25 mouse cellular contexts compared by ENCODE assay signal in the genomic region with DNA sequence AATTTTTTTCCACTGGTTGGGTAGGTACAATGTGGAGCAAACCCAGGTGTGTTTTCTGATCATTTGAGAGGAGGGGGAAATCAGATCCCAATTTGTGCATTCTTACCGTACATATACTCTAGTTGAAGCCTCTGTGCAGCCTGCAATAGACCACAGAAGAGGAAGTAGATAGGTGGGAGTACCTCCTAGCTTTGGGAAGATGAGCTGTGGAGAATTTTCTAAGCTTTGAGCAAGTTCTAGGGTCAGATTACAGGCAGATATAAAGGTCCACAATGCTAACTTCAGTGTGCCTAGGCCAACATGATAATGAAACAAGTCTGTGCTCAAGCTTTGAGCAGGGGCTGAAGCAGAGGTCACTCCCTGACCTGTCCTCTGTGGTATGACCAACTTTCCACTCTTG. TPM values are rescaled to one million over a fixed set of nuclear protein-coding genes. Genes with fewer than 3 reads are reported as not detected.
DNase-seq lines count a peak whose midpoint lies in the region; ATAC-seq and TF ChIP-seq lines count a peak whose summit lies in the region.
"Had no signal": no experiment of that assay in that cellular context is flagged by ENCODE, and none has a peak within 500 bp of the region (broad histone marks: within the 10 kb centered on the region; RNA-seq: fewer than 3 reads in every experiment).

No protein-coding gene starts in this region.

- peak overlapping the region; percentile 66; the same call in 1 of the 2 replicates for H3K27ac ChIP-seq in gastrocnemius, adult 2 months
- H3K27ac ChIP-seq in layer of hippocampus, adult 2 months, result 0 out of 2 replicates have a peak overlapping the region, but pooled peaks have one; percentile 36
- H3K27ac ChIP-seq in MEL (ENCODE audit: control insufficient read depth, low read depth, low read length), result no peak overlapping the region
- no peak overlapping the region for H3K27ac ChIP-seq in forebrain, embryonic 12.5 days
- H3K27ac ChIP-seq: embryonic facial prominence, embryonic 13.5 days; embryonic facial prominence, embryonic 15.5 days had no signal

- no peak for TF ChIP-seq POLR2A in MEL (IDR thresholded peaks at IDR 0.05; ENCODE audit: control insufficient read depth in 1 of 2, insufficient read depth in 1 of 2, low read depth in 1 of 2, low read length in 2 of 2, poor library complexity in 1 of 2)

- peak; percentile 45; the same call in 1 of the 2 replicates for ATAC-seq in megakaryocyte, adult 5-6 weeks (ENCODE audit: poor library complexity, severe bottlenecking)
- ATAC-seq in forebrain, embryonic 12.5 days (ENCODE audit: low FRiP score), result no peak
- ATAC-seq: CD4-positive, CD25-positive, alpha-beta regulatory T cell, adult 4 months; forebrain, embryonic 14.5 days; forebrain, embryonic 16.5 days had no signal

- H3K79me2 ChIP-seq in MEL (ENCODE audit: control insufficient read depth, insufficient read depth, low read length, poor library complexity), result no peaks in the 10 kb centered on the region

- no peak for TF ChIP-seq CTCF in gastrocnemius, adult 2 months (IDR thresholded peaks at IDR 0.05)
- TF ChIP-seq CTCF in layer of hippocampus, adult 2 months (conservative IDR thresholded peaks at IDR 0.05), result no peak
- no peak for TF ChIP-seq CTCF in MEL (IDR thresholded peaks at IDR 0.05 in 2 of 3, conservative IDR thresholded peaks at IDR 0.05 in 1 of 3; ENCODE audit: control insufficient read depth in 1 of 3, insufficient read depth in 1 of 3, low read depth in 2 of 3, low read length in 3 of 3, poor library complexity in 1 of 3, severe bottlenecking in 1 of 3)

- H3K9me3 ChIP-seq in MEL (replicated peaks; ENCODE audit: insufficient read depth, low read length), result no peaks in the 10 kb centered on the region
- no peaks in the 10 kb centered on the region for H3K9me3 ChIP-seq in forebrain, embryonic 12.5 days
- H3K9me3 ChIP-seq: embryonic facial prominence, embryonic 13.5 days; embryonic facial prominence, embryonic 15.5 days; G1E had no signal

- H3K9ac ChIP-seq in MEL (ENCODE audit: control insufficient read depth, low read depth, low read length, poor library complexity, severe bottlenecking), result no peak overlapping the region
- H3K9ac ChIP-seq in forebrain, embryonic 12.5 days, result no peak overlapping the region
- H3K9ac ChIP-seq: embryonic facial prominence, embryonic 13.5 days; embryonic facial prominence, embryonic 15.5 days had no signal

- intact Hi-C loops in gastrocnemius, adult 2 months (cut with DNase I), result no loop called here

- 81% methylated on average over 1 of the region's 1 CpGs for WGBS in forebrain, embryonic 12.5 days

- H3K4me1 ChIP-seq in MEL (ENCODE audit: control insufficient read depth in 1 of 2, insufficient read depth in 2 of 2, low read length in 2 of 2), result peaks cover 18 to 31% of the 10 kb centered on the region in 2 experiments
- H3K4me1 ChIP-seq in forebrain, embryonic 12.5 days, result peaks cover 3% of the 10 kb centered on the region; the same call in 1 of the 2 replicates
- H3K4me1 ChIP-seq: embryonic facial prominence, embryonic 13.5 days; embryonic facial prominence, embryonic 15.5 days had no signal

- H3K27me3 ChIP-seq in MEL (ENCODE audit: control insufficient read depth in 1 of 2, insufficient read depth in 2 of 2, low read length in 2 of 2), result no peaks in the 10 kb centered on the region
- peaks cover 89% of the 10 kb centered on the region for H3K27me3 ChIP-seq in forebrain, embryonic 12.5 days
- H3K27me3 ChIP-seq: CH12.LX had no signal

- no peak overlapping the region for H3K4me3 ChIP-seq in gastrocnemius, adult 2 months
- no peak overlapping the region for H3K4me3 ChIP-seq in layer of hippocampus, adult 2 months
- no peak overlapping the region for H3K4me3 ChIP-seq in MEL (ENCODE audit: control insufficient read depth in 1 of 2, insufficient read depth in 1 of 2, low read depth in 2 of 2, low read length in 2 of 2)
- no peak overlapping the region for H3K4me3 ChIP-seq in forebrain, embryonic 12.5 days (replicated peaks)
- H3K4me3 ChIP-seq: embryonic facial prominence, embryonic 13.5 days; embryonic facial prominence, embryonic 15.5 days had no signal

- no peak overlapping the region for H3K4me2 ChIP-seq in forebrain, embryonic 12.5 days
- H3K4me2 ChIP-seq: embryonic facial prominence, embryonic 13.5 days; embryonic facial prominence, embryonic 15.5 days had no signal

- DNase-seq in gastrocnemius, adult 2 months, result no peak
- DNase-seq in gastrocnemius, postnatal 10 days, result no peak
- DNase-seq in layer of hippocampus, adult 2 months (ENCODE audit: low spot score in 2 of 2), result no peak
- DNase-seq in layer of hippocampus, adult 18-20 months (ENCODE audit: low spot score in 2 of 2), result no peak
- DNase-seq in MEL (ENCODE audit: low read depth, low spot score), result peak; percentile 56
- DNase-seq: adrenal gland, adult 2 months; adrenal gland, postnatal 10 days; adrenal gland, postnatal 25 days; B cell, adult 2 months; cerebellum, adult 11 months; cerebellum, adult 18-20 months; cerebellum, adult 8-10 months; cerebellum, adult 9-11 months; cerebellum, postnatal 14 days; cerebellum, postnatal 36 days; embryo, embryonic 11 days had no signal

- H3K36me3 ChIP-seq in MEL (ENCODE audit: control insufficient read depth in 1 of 2, insufficient read depth in 2 of 2, low read length in 2 of 2), result peaks cover 0 to 32% of the 10 kb centered on the region in 2 experiments; a peak in 2 of 4 replicates
- no peaks in the 10 kb centered on the region for H3K36me3 ChIP-seq in forebrain, embryonic 12.5 days (replicated peaks)
- H3K36me3 ChIP-seq: embryonic facial prominence, embryonic 13.5 days; embryonic facial prominence, embryonic 15.5 days; G1E had no signal

- peak in 1 of 2 experiments; percentile 52; a peak in 1 of 4 replicates for TF ChIP-seq EP300 in MEL (IDR thresholded peaks at IDR 0.05; ENCODE audit: low read depth in 1 of 2, low read length in 2 of 2)

- TF ChIP-seq RAD21 in MEL (IDR thresholded peaks at IDR 0.05; ENCODE audit: low read depth, low read length), result no peak

TF ChIP-seq in MEL, 35 proteins besides CTCF, POLR2A, EP300 and RAD21:
- TF ChIP-seq KAT2A (conservative IDR thresholded peaks at IDR 0.05; ENCODE audit: low read depth, low read length), result no peak
- TF ChIP-seq USF2 (IDR thresholded peaks at IDR 0.05; ENCODE audit: borderline replicate concordance in 1 of 2, insufficient read depth in 1 of 2, low read depth in 1 of 2, low read length in 2 of 2), result no peak
- TF ChIP-seq JUND (IDR thresholded peaks at IDR 0.05; ENCODE audit: low read depth, low read length), result no peak
- TF ChIP-seq GATA1 (IDR thresholded peaks at IDR 0.05; ENCODE audit: low read depth, low read length), result peak; percentile 11; the same call in 1 of the 2 replicates
- TF ChIP-seq ZKSCAN1 (IDR thresholded peaks at IDR 0.05; ENCODE audit: low read depth, low read length), result no peak
- peak; percentile 27; the same call in 1 of the 2 replicates for TF ChIP-seq RCOR1 (IDR thresholded peaks at IDR 0.05; ENCODE audit: low read depth, low read length)
- TF ChIP-seq UBTF (IDR thresholded peaks at IDR 0.05; ENCODE audit: borderline replicate concordance, insufficient read depth, low read depth, low read length), result no peak
- no peak for TF ChIP-seq SIN3A (IDR thresholded peaks at IDR 0.05; ENCODE audit: low read length)

RNA-seq across cellular contexts. Expression of gene Tsc22d3, which starts 30.9 kb away (rescaled TPM):
- 100 to 1,000 TPM; 243 to 420 TPM for total RNA-seq in gastrocnemius, adult 2 months (2021)
- 100 to 1,000 TPM; 105 to 153 TPM for total RNA-seq in gastrocnemius, postnatal 10 days (2021)
- 100 to 1,000 TPM; 101 to 111 TPM for total RNA-seq in layer of hippocampus, adult 2 months (2021)
- total RNA-seq in layer of hippocampus, adult 18-20 months (2021), result 100 to 1,000 TPM; 131 to 148 TPM
- total RNA-seq in MEL (2012; rRNA removed), result 29.5 and 35.9 TPM in 2 replicates
- 10 to 100 TPM in 1 of 2 experiments, not detected in 1; 32.7 TPM for polyA plus RNA-seq in MEL (2012; ENCODE audit: insufficient read depth in 1 of 2, insufficient read length in 2 of 2, low read depth in 1 of 2, low replicate concordance in 2 of 2, missing spikeins in 1 of 2)
- total RNA-seq in megakaryocyte, adult 5-6 weeks (2015), result 72.3 and 79.4 TPM in 2 replicates
- 82.9 and 84.3 TPM in 2 replicates for total RNA-seq in megakaryocyte, adult 5-6 weeks (2017)
- polyA plus RNA-seq in forebrain, embryonic 12.5 days (2016; fragmentation: Nextera tagmentation; extraction: Ambion mirVana), result 93.7 and 95.0 TPM in 2 replicates

Comparison
In these comparisons a context has a peak if more than half of its experiments do, and no peak if none do; other contexts are left out.
1. H3K27ac ChIP-seq: peak in gastrocnemius, adult 2 months (single experiment) and layer of hippocampus, adult 2 months (single experiment); none in MEL (single experiment) and forebrain, embryonic 12.5 days (single experiment).